Mouse (Mus musculus): ENCODE data around the gene Cox4i1. TPM values are rescaled to one million over a fixed set of nuclear protein-coding genes. Genes with fewer than 3 reads are reported as not detected.

Cox4i1 gene
- polyA plus RNA-seq, 1 experiment, result 728 TPM

- WGBS, result 86% methylated on average over 7 of the region's 7 CpGs
- TF ChIP-seq CTCF (IDR thresholded peaks at IDR 0.05; ENCODE audit: insufficient read depth, low read length), result no peak
- no peak for TF ChIP-seq POLR2A (IDR thresholded peaks at IDR 0.05; ENCODE audit: borderline replicate concordance, extremely low read depth, low read depth, low read length)
- Histone ChIP-seq H3K4me1 (ENCODE audit: control insufficient read depth, insufficient read depth, low read length) (no peaks in the 10 kb centered on the region), H3K4me3 (replicated peaks; ENCODE audit: extremely low read depth, low read depth, low read length) (no peak overlapping the region)
- DNase-seq, result no peak
Observed at GRCm38 (mm10) chr8:120656322-120657052, 11.5 kb upstream of the Cox4i1 start.

DNA sequence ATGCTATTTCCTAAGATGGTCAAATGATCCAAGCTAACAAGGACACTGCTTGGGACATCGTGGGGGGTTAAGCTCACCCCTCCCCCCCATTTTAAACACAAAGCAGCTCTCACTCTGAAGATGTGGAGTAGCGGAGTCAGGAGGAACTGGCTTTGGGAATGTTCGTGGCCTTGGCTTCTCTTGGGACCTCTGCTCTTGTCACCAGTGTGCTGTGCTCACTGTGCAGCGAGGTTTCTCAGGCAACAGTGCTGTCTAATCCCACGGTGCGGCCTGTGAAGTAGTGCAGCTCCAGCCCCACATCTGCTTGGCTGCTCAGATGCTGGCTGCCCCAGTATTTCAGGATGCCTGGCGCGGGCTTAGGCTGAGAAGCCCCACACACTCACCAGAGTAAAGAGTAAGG, 10.6 kb upstream of the Cox4i1 start:
- 83% methylated on average over 8 of the region's 8 CpGs for WGBS
- no peak for DNase-seq
- TF ChIP-seq CTCF (IDR thresholded peaks at IDR 0.05; ENCODE audit: insufficient read depth, low read length) (no peak), POLR2A (IDR thresholded peaks at IDR 0.05; ENCODE audit: borderline replicate concordance, extremely low read depth, low read depth, low read length) (no peak)

GRCm38 (mm10) chr8:120664566-120664965, 3.5 kb upstream of the Cox4i1 start:
- Histone ChIP-seq H3K4me1 (ENCODE audit: control insufficient read depth, insufficient read depth, low read length) (peaks cover 13% of the 10 kb centered on the region), H3K4me3 (replicated peaks; ENCODE audit: extremely low read depth, low read depth, low read length) (no peak overlapping the region)
- no peak for TF ChIP-seq CTCF (IDR thresholded peaks at IDR 0.05; ENCODE audit: insufficient read depth, low read length)
- no peak for TF ChIP-seq POLR2A (IDR thresholded peaks at IDR 0.05; ENCODE audit: borderline replicate concordance, extremely low read depth, low read depth, low read length)
- WGBS, result 66% methylated on average over 6 of the region's 6 CpGs
- no peak for DNase-seq

More for the DNA sequence above, 10.6 kb upstream of the Cox4i1 start:
- Histone ChIP-seq H3K4me3 (replicated peaks; ENCODE audit: extremely low read depth, low read depth, low read length) (no peak overlapping the region), H3K4me1 (ENCODE audit: control insufficient read depth, insufficient read depth, low read length) (no peaks in the 10 kb centered on the region)

GRCm38 (mm10) chr8:120665726-120666455, 2.1 kb upstream of the Cox4i1 start:
- H3K4me1 ChIP-seq (ENCODE audit: control insufficient read depth, insufficient read depth, low read length), result peaks cover 13% of the 10 kb centered on the region
- DNase-seq, result no peak
- 63% methylated on average over 3 of the region's 3 CpGs for WGBS
- H3K4me3 ChIP-seq (replicated peaks; ENCODE audit: extremely low read depth, low read depth, low read length), result no peak overlapping the region
- TF ChIP-seq CTCF (IDR thresholded peaks at IDR 0.05; ENCODE audit: insufficient read depth, low read length), result no peak
- no peak for TF ChIP-seq POLR2A (IDR thresholded peaks at IDR 0.05; ENCODE audit: borderline replicate concordance, extremely low read depth, low read depth, low read length)

- DNase-seq, result no peak
- peak overlapping the region; percentile 97 for H3K4me3 ChIP-seq (replicated peaks; ENCODE audit: extremely low read depth, low read depth, low read length)
- 5% methylated on average over 17 of the region's 17 CpGs for WGBS
- H3K4me1 ChIP-seq (ENCODE audit: control insufficient read depth, insufficient read depth, low read length), result peaks cover 13% of the 10 kb centered on the region
- TF ChIP-seq CTCF (IDR thresholded peaks at IDR 0.05; ENCODE audit: insufficient read depth, low read length) (no peak), POLR2A (IDR thresholded peaks at IDR 0.05; ENCODE audit: borderline replicate concordance, extremely low read depth, low read depth, low read length) (no peak)
Observed at GRCm38 (mm10) chr8:120666807-120667470, 1.1 kb upstream of the Cox4i1 start.

GRCm38 (mm10) chr8:120668374-120668905, 418 bp downstream of the Cox4i1 start, which contains the start of gene Emc8:
Emc8 (minus strand) TSS chr8:120668573.
- peaks cover 13% of the 10 kb centered on the region for H3K4me1 ChIP-seq (ENCODE audit: control insufficient read depth, insufficient read depth, low read length)
- no peak for DNase-seq
- TF ChIP-seq CTCF (IDR thresholded peaks at IDR 0.05; ENCODE audit: insufficient read depth, low read length) (no peak), POLR2A (IDR thresholded peaks at IDR 0.05; ENCODE audit: borderline replicate concordance, extremely low read depth, low read depth, low read length) (no peak)
- peak within 1 kb of the TSS; percentile 97 for H3K4me3 ChIP-seq (replicated peaks; ENCODE audit: extremely low read depth, low read depth, low read length)
- 1% methylated on average over 51 of the region's 51 CpGs for WGBS

GRCm38 (mm10) chr8:120671775-120672174, 3.8 kb downstream of the Cox4i1 start:
- DNase-seq, result no peak
- WGBS, result 54% methylated on average over 6 of the region's 6 CpGs
- Histone ChIP-seq H3K4me3 (replicated peaks; ENCODE audit: extremely low read depth, low read depth, low read length) (no peak overlapping the region), H3K4me1 (ENCODE audit: control insufficient read depth, insufficient read depth, low read length) (peaks cover 4% of the 10 kb centered on the region)
- TF ChIP-seq CTCF (IDR thresholded peaks at IDR 0.05; ENCODE audit: insufficient read depth, low read length) (no peak), POLR2A (IDR thresholded peaks at IDR 0.05; ENCODE audit: borderline replicate concordance, extremely low read depth, low read depth, low read length) (no peak)

DNA sequence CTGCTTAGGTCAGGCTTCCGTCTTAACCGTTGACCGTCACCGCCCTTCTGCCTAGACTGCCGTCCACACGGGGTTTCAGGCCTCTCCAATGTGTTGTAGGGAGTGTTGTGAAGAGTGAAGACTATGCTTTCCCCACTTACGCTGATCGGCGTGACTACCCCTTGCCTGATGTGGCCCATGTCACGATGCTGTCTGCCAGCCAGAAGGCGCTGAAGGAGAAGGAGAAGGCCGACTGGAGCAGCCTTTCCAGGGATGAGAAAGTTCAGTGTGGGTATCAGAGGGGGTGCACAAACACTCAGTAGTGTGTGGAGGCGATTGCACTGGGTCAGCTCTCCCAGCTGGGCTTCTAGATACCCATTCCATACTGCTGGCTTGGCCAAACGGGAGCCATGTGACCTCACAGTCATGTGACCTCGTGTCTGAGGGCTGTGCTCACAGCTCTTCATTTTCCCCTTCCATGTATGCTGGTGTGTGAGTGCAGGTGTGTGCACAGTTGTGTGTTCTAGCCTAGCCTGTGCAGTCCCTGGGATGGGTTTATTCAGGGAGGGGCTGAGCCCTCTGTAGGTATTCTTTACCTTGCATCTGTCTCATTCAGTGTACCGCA, 4.7 kb downstream of the Cox4i1 start:
- 83% methylated on average over 16 of the region's 16 CpGs for WGBS
- DNase-seq, result no peak
- Histone ChIP-seq H3K4me1 (ENCODE audit: control insufficient read depth, insufficient read depth, low read length) (no peaks in the 10 kb centered on the region), H3K4me3 (replicated peaks; ENCODE audit: extremely low read depth, low read depth, low read length) (no peak overlapping the region)
- TF ChIP-seq POLR2A (IDR thresholded peaks at IDR 0.05; ENCODE audit: borderline replicate concordance, extremely low read depth, low read depth, low read length) (no peak), CTCF (IDR thresholded peaks at IDR 0.05; ENCODE audit: insufficient read depth, low read length) (no peak)

DNA sequence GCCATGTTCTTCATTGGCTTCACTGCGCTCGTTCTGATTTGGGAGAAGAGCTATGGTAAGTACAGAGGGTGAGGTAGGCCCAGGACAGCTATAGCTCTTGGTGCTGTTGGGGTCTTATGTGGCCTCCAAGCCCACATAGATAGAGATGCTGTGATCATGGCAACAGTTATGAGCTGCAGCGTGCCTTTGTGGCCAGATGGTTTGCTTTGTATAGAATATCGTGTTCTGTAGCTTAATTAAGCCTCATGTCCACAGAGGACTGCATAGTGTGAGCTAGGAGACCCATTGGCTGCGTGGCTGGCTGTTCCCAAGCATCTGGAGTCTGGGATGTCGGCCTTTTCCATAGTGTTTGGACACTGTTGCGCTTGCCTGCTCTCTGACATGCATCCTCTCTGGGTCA, 5.3 kb downstream of the Cox4i1 start:
- DNase-seq, result no peak
- TF ChIP-seq POLR2A (IDR thresholded peaks at IDR 0.05; ENCODE audit: borderline replicate concordance, extremely low read depth, low read depth, low read length), result no peak
- TF ChIP-seq CTCF (IDR thresholded peaks at IDR 0.05; ENCODE audit: insufficient read depth, low read length), result no peak
- Histone ChIP-seq H3K4me3 (replicated peaks; ENCODE audit: extremely low read depth, low read depth, low read length) (no peak overlapping the region), H3K4me1 (ENCODE audit: control insufficient read depth, insufficient read depth, low read length) (no peaks in the 10 kb centered on the region)
- 94% methylated on average over 7 of the region's 7 CpGs for WGBS
